Comparison of ENCODE assay signal across 13 mouse cellular contexts in the genomic region with DNA sequence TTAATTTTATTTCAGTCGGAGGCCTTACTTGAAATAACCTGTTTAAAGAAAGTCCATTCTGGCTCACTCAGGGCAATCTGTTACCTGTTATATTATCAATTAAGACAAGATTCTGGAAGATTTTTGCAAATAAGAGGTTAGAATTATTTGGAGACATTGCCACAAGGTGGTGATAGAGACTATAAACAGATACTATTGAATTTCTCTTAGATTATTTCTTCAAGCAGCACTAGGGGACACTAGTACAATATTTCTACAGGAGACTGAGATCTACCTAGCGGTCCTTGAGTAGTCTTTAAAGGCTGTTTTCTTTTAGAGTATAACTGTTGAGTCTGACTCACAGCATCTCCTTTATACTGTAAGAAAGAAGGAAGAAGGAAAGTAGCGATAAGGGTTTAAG. TPM values are rescaled to one million over a fixed set of nuclear protein-coding genes. Genes with fewer than 3 reads are reported as not detected.
DNase-seq lines count a peak whose midpoint lies in the region; ATAC-seq and TF ChIP-seq lines count a peak whose summit lies in the region.
"Had no signal": no experiment of that assay in that cellular context is flagged by ENCODE, and none has a peak within 500 bp of the region (broad histone marks: within the 10 kb centered on the region; RNA-seq: fewer than 3 reads in every experiment).

No protein-coding gene starts in this region.

- TF ChIP-seq CTCF in liver, embryonic 14.5 days (IDR thresholded peaks at IDR 0.05; ENCODE audit: low read depth): peak; percentile 21; the same call in 1 of the 2 replicates
- TF ChIP-seq CTCF in E14TG2a.4 (conservative IDR thresholded peaks at IDR 0.05; ENCODE audit: low read length): 0 out of 2 replicates have a peak, but pooled peaks have one; percentile 5

- no peak overlapping the region for H3K4me3 ChIP-seq in liver, embryonic 14.5 days (ENCODE audit: insufficient read depth in 1 of 2, low read depth in 2 of 2, low read length in 2 of 2)
- H3K4me3 ChIP-seq in E14TG2a.4 (replicated peaks; ENCODE audit: low read length): no peak overlapping the region
- H3K4me3 ChIP-seq: liver, embryonic 15.5 days had no signal

- no peaks in the 10 kb centered on the region for H3K27me3 ChIP-seq in liver, embryonic 14.5 days (ENCODE audit: control insufficient read depth, insufficient read depth, low read length)
- H3K27me3 ChIP-seq in E14TG2a.4 (ENCODE audit: insufficient read depth, low read length): no peaks in the 10 kb centered on the region; the same call in 1 of the 2 replicates
- H3K27me3 ChIP-seq: liver, embryonic 15.5 days had no signal

- WGBS in liver, embryonic 14.5 days (ENCODE audit: insufficient replicate concordance): 69% methylated on average over 3 of the region's 3 CpGs

- H3K27ac ChIP-seq in liver, embryonic 14.5 days: no peak overlapping the region
- H3K27ac ChIP-seq: liver, embryonic 15.5 days had no signal

- no peaks in the 10 kb centered on the region for H3K9me3 ChIP-seq in liver, embryonic 14.5 days (ENCODE audit: control insufficient read depth, low read length)
- H3K9me3 ChIP-seq in E14TG2a.4 (ENCODE audit: low read length): no peaks in the 10 kb centered on the region
- H3K9me3 ChIP-seq: G1E; liver, embryonic 15.5 days had no signal

- H3K4me2 ChIP-seq in liver, embryonic 14.5 days (ENCODE audit: low read depth): no peak overlapping the region
- H3K4me2 ChIP-seq: liver, embryonic 15.5 days had no signal

- no peak overlapping the region for H3K9ac ChIP-seq in liver, embryonic 14.5 days (replicated peaks)
- H3K9ac ChIP-seq: liver, embryonic 15.5 days had no signal

- no peak for TF ChIP-seq EP300 in liver, embryonic 14.5 days (IDR thresholded peaks at IDR 0.05; ENCODE audit: low read depth)

- ATAC-seq in liver, embryonic 14.5 days (ENCODE audit: insufficient read depth): no peak
- peak; percentile 65; the same call in 1 of the 2 replicates for ATAC-seq in megakaryocyte progenitor cell, adult 5-6 weeks (replicated peaks; ENCODE audit: poor library complexity)
- no peak for ATAC-seq in erythroid progenitor cell, adult 5-6 weeks (replicated peaks; ENCODE audit: low FRiP score, poor library complexity, severe bottlenecking)

- peak; percentile 21 for DNase-seq in heart, adult 8-10 months (ENCODE audit: low spot score)
- no peak for DNase-seq in heart, postnatal 36 days
- DNase-seq in liver, embryonic 14.5 days (ENCODE audit: low read depth in 3 of 3, low spot score in 3 of 3): peak in 1 of 3 experiments; percentile 7
- no peak for DNase-seq in liver
- no peak for DNase-seq in adrenal gland, postnatal 36 days
- DNase-seq: cerebellum, postnatal 36 days; thymus, postnatal 36 days had no signal

- no peaks in the 10 kb centered on the region for H3K36me3 ChIP-seq in liver, embryonic 14.5 days (replicated peaks; ENCODE audit: control insufficient read depth, insufficient read depth, low read depth)
- no peaks in the 10 kb centered on the region for H3K36me3 ChIP-seq in E14TG2a.4 (ENCODE audit: insufficient read depth, low read length)
- H3K36me3 ChIP-seq: liver, embryonic 15.5 days had no signal

- intact Hi-C loops in heart, postnatal 36 days (cut with DNase I): loop anchor here (5.0 kb wide), 3 partner anchors 251 to 431 kb away; no protein-coding TSS in a partner anchor

- H3K4me1 ChIP-seq in liver, embryonic 14.5 days (replicated peaks; ENCODE audit: control insufficient read depth in 2 of 2, insufficient read depth in 2 of 2, low read length in 1 of 2): no peaks in the 10 kb centered on the region
- H3K4me1 ChIP-seq in E14TG2a.4 (replicated peaks; ENCODE audit: low read depth, low read length): peaks cover 31% of the 10 kb centered on the region

RNA-seq across cellular contexts. Expression of gene Hormad2, which starts 4.3 kb away (rescaled TPM):
- total RNA-seq in heart, adult 8-10 months (2022): not detected
- under 1 TPM in 1 of 2 experiments, not detected in 1; 0.14 TPM for total RNA-seq in heart, postnatal 36 days (2021)
- 0.11 and 0.32 TPM in 2 replicates for polyA plus RNA-seq in liver, embryonic 14.5 days (2012; rRNA removed)
- polyA plus RNA-seq in liver, embryonic 14.5 days (2014; fragmentation: Nextera tagmentation; extraction: Ambion mirVana): 0.23 and 0.33 TPM in 2 replicates
- 2.6 and 2.8 TPM in 2 replicates for total RNA-seq in megakaryocyte progenitor cell, adult 5-6 weeks (2015)
- 0.87 TPM in 1 of 2 replicates, not detected in the other for total RNA-seq in megakaryocyte progenitor cell, adult 5-6 weeks (2017)
- total RNA-seq in adrenal gland, postnatal 36 days (2021): under 1 TPM; 0.40 to 0.86 TPM
- total RNA-seq in erythroid progenitor cell, adult 5-6 weeks (2015; ENCODE audit: low replicate concordance): not detected in 2 replicates
- not detected in 2 replicates for total RNA-seq in erythroid progenitor cell, adult 5-6 weeks (2017; ENCODE audit: low replicate concordance)
- polyA plus RNA-seq: small intestine, adult 2 months had no signal
